Mouse (Mus musculus): ENCODE data around the gene Rhou.

Gene Rhou

DNA sequence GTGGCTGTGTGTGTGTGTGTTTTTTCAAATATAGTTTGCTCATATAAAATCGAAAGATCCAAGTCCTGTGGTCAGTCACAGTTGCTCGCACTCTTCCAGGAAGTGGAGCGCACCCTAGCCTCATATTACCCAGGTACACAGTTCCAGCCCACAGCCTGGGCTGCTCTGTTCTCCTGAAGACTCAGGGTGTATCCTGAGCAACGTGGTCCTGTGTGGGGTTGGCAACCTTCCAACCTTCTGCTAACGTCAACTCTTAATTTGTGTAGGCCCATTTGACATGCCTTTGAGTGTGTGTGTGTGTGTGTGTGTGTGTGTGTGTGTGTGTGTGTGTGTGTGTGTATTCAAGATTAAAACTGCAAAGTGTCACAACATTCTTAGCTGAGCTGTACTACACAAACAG lies 43.6 kb downstream of the Rhou start:
- DNase-seq = no peak

DNA sequence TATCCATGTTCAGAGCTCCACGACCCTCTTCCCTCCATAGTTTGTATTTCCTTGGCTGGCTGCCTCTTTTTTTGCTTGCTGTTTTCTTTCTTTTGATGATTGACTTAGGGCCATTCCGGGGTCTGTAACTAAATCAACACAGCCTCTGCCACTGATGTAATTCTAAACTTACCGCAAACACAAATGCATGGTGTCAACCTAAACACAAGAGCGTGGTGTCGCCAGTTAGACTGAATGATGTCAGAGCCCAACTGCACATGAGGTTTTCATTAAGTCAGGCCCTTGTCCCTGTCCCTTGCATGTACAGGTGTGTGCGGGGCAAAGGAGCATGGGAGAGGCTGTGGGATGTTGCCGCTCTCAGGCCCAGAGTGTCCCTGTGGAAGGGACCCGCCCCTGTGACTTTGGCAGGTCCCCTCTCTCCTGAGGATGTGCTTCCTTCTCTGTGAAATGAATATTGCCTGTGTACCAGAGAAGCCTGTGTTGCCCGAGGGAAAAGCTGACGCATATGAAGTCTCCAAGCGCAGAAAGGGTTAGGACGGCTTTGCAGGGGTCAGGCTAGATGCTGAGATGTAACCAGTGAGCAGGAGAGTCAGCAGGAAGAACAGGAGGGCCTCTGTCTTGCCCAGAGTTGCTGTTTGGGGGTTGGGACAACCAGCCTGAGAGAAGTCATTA lies 46.8 kb downstream of the Rhou start:
- no peak for DNase-seq

DNA sequence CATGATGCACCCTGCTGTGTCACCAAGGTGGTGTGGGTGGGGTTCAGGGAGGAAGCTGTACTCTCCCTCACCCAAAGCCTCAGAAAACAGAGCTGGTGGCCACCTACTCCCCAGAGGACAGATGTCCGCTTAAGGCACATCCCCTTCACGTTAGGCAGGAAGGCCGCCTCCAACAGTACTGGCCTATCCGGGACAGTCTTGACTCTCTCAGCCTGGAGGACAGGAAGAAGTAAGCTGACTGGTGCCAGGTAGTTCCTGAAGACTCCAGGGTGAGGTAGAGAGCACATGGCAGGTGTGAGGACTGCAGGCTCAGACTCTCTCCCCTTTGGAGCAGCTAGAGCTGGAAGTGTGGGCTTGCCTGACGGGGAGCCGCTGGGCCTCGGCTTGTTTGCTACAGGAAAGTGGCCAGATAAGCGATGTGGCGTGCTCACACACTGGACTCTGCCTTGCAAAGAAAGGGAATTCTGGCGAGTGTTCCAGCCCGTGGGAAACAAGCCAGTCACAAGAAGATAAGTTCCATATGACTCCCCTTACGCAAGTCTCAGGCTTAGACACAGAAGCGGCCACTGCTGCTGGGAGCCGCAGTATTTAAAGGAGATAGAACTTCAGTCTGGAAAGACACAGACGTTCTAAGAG lies 48.3 kb downstream of the Rhou start:
- no peak for DNase-seq

DNA sequence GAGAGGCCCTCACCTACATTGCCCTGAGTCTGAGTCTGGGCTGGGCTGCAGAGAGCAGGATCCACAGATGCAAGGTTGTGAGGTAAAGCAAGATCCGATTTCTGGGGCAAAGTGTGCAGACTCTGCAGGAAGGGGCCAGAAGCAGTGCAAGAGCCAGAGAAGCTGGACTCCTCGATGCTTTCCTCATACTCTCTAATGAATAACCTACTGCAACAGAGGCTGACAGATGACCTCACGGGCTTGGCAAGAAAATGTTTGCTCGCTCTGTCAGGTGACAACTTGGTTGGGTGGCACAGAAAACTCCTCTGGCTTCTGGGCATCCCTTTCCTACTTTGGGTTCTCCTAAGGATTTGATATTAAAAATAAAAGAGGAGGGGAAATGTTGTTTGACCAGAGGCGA lies 51.6 kb downstream of the Rhou start:
- no peak for DNase-seq

DNA sequence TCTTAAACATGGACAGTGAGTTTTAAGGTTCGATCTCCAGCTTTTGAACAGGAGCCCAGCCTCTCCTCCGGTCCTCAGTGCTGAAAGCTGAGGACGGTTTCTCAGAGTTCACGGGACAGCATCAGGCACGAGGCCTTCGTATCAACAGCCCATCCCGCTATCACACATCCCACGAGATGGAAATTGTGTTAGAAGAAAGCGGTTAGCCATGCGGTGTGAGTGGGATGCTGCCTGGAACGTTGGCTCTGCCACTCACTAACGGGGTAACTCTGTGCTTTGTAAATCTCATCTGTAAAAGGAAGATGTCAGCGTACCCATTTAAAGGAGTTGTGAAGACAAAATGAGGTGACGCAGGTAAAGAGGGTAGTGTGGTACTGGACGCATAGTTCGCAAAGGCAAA lies 53.4 kb downstream of the Rhou start:
- no peak for DNase-seq

DNA sequence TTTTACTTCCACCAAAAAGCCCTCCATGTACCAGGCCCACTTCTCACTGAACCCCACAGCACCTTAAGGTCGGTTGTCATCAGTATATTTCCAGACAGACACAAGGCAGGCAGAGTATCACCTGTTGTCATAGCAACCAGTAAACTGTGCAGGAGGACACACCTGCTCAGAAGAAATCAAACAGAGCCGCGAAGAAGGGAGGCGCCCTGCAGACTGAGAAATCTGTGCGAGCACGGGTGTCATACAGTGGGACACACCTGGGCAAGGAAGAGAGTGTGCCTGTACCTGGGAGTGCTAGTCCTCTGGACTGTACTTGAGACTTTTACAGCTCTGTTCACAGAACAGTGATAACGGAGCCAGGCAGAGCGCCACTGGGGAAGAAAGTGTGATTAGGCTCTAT lies 55.0 kb downstream of the Rhou start:
- no peak for DNase-seq

DNA sequence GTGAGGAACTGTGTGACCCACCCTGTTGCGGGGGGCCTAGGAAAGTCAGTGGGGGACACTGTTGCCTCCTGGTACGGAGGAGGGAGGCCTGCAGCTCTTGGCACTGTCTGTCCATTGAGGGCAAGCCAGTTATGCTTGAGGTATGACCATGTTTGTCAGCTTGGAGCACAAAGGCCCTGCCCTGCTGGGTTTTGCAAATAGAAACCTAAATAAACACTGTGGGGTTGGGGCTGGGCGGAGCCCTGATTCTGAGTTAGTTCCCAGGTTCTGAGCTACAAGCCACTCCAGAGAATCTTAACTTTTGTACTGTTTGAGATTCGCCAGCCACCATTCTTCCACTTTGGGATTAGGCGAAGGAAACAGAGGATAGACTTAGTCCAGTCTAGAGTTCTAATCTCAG lies 56.6 kb downstream of the Rhou start:
- DNase-seq = no peak
